Mouse (Mus musculus) c-Kit-negative CD71-positive TER-119-positive erythroid progenitor cells, embryonic 14.5 days (primary cell): ENCODE measurements at regions not wholly inside any gene's neighbourhood (a gene's known extent, or its start where the extent isn't known, plus 50 kb on each side); places are given as distances from the start of the nearest gene placed in this dataset.

Source experiments
- DNase-seq: peaks from one replicate; pipeline ENCODE4 v3.0.0-alpha.2; 2013; ENCODE audit warnings: low read depth, low spot score

- no peak for DNase-seq
Observed at GRCm38 (mm10) chr5:119739386-119739785, 68.9 kb downstream of the Tbx3 start.

GRCm38 (mm10) chr5:119741116-119741515, 70.6 kb downstream of the Tbx3 start:
- DNase-seq, result peak; percentile 16

DNA sequence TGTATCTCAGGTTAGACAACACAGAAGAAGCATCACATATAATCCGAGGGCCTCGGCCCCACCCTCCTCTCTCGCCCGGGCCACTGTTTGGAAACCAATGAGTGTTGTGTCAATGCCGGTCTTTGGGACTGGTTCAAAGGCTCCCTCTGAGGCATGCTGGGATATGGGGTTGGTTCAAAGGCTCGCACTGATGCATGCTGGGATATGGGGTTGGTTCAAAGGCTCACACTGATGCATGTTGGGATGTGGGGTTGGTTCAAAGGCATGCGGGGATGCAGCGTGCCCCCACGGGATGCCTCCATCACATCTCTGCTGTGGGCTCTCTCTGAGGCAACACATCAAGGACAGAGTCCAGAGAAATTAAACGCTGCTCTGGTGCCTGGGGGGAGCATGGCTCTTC, 73.3 kb downstream of the Tbx3 start:
- no peak for DNase-seq

GRCm38 (mm10) chr5:119747038-119747437, 76.6 kb downstream of the Tbx3 start:
- no peak for DNase-seq

DNA sequence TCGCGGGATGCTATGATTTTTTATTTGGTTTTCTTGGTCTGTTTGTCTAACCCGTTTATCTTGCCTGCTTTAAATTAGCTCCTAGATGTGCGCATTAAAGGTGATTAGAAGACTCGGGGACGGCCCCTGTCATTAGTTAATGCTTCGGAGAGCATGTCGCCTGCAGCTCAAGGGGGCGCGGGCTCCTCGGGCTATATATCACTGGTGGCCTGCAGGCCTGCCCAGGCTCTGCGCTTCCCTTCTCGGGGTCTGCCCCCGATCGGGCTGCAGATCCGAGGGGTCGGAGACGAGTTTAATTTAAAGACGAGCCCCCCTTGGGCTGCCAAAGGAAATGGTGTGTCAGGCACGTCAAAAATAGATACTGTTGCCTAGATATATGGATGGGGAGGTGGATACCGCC, 78.2 kb downstream of the Tbx3 start:
- DNase-seq, result no peak

- DNase-seq, result no peak
Observed at GRCm38 (mm10) chr5:119749153-119749552, 78.7 kb downstream of the Tbx3 start.

- DNase-seq, result no peak
Observed at GRCm38 (mm10) chr5:119755782-119756181, 76.7 kb upstream of the Tbx5 start.

DNA sequence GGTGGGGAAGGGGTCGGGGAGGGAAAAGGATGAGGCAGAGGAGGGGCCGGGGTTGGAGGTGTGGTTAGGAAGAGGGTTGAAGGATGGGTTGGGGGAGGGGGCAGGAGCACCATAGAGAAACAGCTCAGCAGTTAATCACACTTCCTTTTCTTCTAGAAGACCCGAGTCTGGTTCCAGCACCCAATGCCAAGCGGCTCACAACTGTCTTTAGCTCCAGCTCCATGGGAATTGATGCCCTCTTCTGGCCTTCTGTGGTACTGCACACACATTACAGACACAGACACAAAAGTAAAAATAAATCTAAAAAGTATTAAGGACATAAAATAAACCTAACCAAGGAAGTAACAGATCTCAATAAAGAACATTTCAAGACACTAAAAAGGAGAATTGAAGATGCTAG, 73.6 kb upstream of the Tbx5 start:
- DNase-seq, result no peak

- DNase-seq, result no peak
Observed at GRCm38 (mm10) chr5:119762102-119762501, 70.4 kb upstream of the Tbx5 start.

- no peak for DNase-seq
Observed at GRCm38 (mm10) chr5:119763337-119763736, 69.1 kb upstream of the Tbx5 start.

- DNase-seq, result no peak
Observed at GRCm38 (mm10) chr5:119766372-119766771, 66.1 kb upstream of the Tbx5 start.

GRCm38 (mm10) chr5:119770951-119771350, 61.5 kb upstream of the Tbx5 start:
- no peak for DNase-seq

- no peak for DNase-seq
Observed at GRCm38 (mm10) chr5:119776106-119776887, 56.2 kb upstream of the Tbx5 start.

DNA sequence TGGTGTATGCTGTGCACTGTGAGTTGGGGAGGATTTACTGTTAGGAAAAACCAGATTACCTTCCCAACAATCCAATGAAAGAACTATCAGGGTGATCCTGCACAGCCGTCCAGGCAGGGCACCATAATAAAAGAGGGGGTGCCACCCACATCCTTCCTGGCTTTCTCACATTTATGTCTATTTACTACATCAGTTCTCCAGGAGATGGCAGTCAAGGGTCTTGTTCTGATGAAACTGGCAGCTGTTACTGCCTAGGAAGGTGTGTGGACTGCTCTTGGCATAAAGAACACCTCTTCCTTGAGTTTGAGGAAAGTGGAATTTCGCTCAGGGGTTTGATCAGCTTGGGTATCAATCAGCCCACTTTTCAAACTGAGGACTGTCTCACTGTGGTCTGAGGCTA, 54.6 kb upstream of the Tbx5 start:
- DNase-seq, result no peak

- no peak for DNase-seq
Observed at GRCm38 (mm10) chr5:119781375-119781774, 51.1 kb upstream of the Tbx5 start.
